Mouse (Mus musculus) lung, postnatal 0 days (tissue): ENCODE data around the gene Shpk.

Source experiments
- CTCF ChIP-seq: IDR thresholded peaks from 2 replicates; pipeline ENCODE4 v1.5.1; 2016; ENCODE audit warnings: antibody characterized with exemption, mild to moderate bottlenecking
- EP300 ChIP-seq: IDR thresholded peaks from 2 replicates; pipeline ENCODE4 v1.6.1; 2016; ENCODE audit warnings: antibody characterized with exemption, mild to moderate bottlenecking, control low read depth

- TF ChIP-seq CTCF (no peak), EP300 (no peak)
Measured at GRCm38 (mm10) chr11:73162284-73162683, 37.0 kb upstream of the Shpk start.
